Mouse (Mus musculus): ENCODE measurements around the gene Zfp598. TPM values are rescaled to one million over a fixed set of nuclear protein-coding genes. Genes with fewer than 3 reads are reported as not detected.
"Not testable (repeated sequence)": the region's sequence is repeated elsewhere in the genome, so short reads cannot be mapped to it uniquely, and the experiment has no call there.

The Zfp598 gene
- polyA plus RNA-seq, 1 experiment from 2014 or later, result 13.5 TPM

- peak; percentile 49 for TF ChIP-seq CTCF (IDR thresholded peaks at IDR 0.05; ENCODE audit: low read depth)
- not testable (repeated sequence) for H3K27ac ChIP-seq (ENCODE audit: low read depth, low read length); H3K9me3 ChIP-seq (ENCODE audit: control insufficient read depth); H3K4me1 ChIP-seq (replicated peaks; ENCODE audit: control insufficient read depth, insufficient read depth, low read length); H3K27me3 ChIP-seq (replicated peaks; ENCODE audit: control insufficient read depth, insufficient read depth, low read length); ATAC-seq
- Histone ChIP-seq H3K4me3 (ENCODE audit: low read depth, low read length) (peak overlapping the region; percentile 82), H3K36me3 (ENCODE audit: control insufficient read depth, insufficient read depth) (peaks cover 15% of the 10 kb centered on the region), H3K9ac (ENCODE audit: low read depth, low read length) (peak overlapping the region; percentile 85), H3K4me2 (replicated peaks; ENCODE audit: low read depth) (peak overlapping the region; percentile 67)
- 49% methylated on average over 5 of the region's 5 CpGs for WGBS
Measured at GRCm38 (mm10) chr17:24718938-24719337, 49.5 kb downstream of the Zfp598 start.

DNA sequence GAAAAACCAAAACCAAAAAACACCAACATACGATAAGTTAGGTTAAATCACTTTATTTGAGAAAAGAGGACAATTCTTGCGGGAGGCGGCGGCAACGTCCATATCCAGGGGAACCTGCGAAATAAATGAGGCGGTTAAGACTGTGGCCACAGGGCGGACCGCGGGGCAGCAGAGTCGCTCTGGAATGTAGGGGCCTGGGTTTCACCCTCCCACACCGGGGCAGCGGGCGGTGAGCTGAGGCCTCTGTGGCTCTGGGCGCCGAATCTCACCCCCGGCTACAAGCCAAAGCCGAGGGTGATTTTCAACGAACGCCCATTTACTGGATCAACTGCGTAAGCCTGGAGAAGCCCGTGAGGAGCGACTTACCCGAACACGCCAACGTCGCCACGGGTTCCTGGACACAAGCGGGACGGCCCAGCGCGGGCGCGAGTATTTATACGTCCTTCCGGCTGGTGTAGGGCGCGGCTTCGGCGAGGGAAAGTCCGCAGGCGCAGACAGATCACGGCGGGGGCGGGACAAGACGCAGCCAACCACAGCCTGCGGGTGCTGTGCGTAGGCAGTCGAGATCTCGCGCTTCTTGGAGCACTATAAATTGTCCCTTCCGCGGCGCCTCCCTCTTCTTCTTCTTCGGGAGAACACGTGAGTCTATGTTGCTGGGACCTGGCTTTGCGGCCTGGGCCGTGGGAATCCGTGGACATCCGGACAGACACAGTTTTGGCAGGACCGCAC is 50.2 kb downstream of the Zfp598 start:
- Histone ChIP-seq H3K4me3 (ENCODE audit: low read depth, low read length) (peak overlapping the region; percentile 82), H3K9me3 (ENCODE audit: control insufficient read depth) (no peaks in the 10 kb centered on the region), H3K4me1 (replicated peaks; ENCODE audit: control insufficient read depth, insufficient read depth, low read length) (0 out of 2 replicates have a peak, but pooled peaks cover 3% of the 10 kb centered on the region), H3K4me2 (replicated peaks; ENCODE audit: low read depth) (peak overlapping the region; percentile 67), H3K27me3 (replicated peaks; ENCODE audit: control insufficient read depth, insufficient read depth, low read length) (no peaks in the 10 kb centered on the region), H3K9ac (ENCODE audit: low read depth, low read length) (peak overlapping the region; percentile 85), H3K36me3 (ENCODE audit: control insufficient read depth, insufficient read depth) (peaks cover 15% of the 10 kb centered on the region), H3K27ac (ENCODE audit: low read depth, low read length) (peak overlapping the region; percentile 81)
- TF ChIP-seq CTCF (IDR thresholded peaks at IDR 0.05; ENCODE audit: low read depth), result peak; percentile 8; the same call in 1 of the 2 replicates
- WGBS, result under 1% methylated on average over 61 of the region's 61 CpGs
- ATAC-seq, result peak; percentile 96

- H3K4me1 ChIP-seq (replicated peaks; ENCODE audit: control insufficient read depth, insufficient read depth, low read length); ATAC-seq; H3K9me3 ChIP-seq (ENCODE audit: control insufficient read depth); H3K27me3 ChIP-seq (replicated peaks; ENCODE audit: control insufficient read depth, insufficient read depth, low read length): not testable (repeated sequence)
- peak overlapping the region; percentile 85 for H3K9ac ChIP-seq (ENCODE audit: low read depth, low read length)
- peak overlapping the region; percentile 81 for H3K27ac ChIP-seq (ENCODE audit: low read depth, low read length)
- peaks cover 15% of the 10 kb centered on the region for H3K36me3 ChIP-seq (ENCODE audit: control insufficient read depth, insufficient read depth)
- H3K4me2 ChIP-seq (replicated peaks; ENCODE audit: low read depth), result peak overlapping the region; percentile 67
- H3K4me3 ChIP-seq (ENCODE audit: low read depth, low read length), result peak overlapping the region; percentile 82
- WGBS, result under 1% methylated on average over 11 of the region's 11 CpGs
Measured at GRCm38 (mm10) chr17:24720616-24721015, 51.1 kb downstream of the Zfp598 start.

GRCm38 (mm10) chr17:24721383-24721955 is 52.0 kb downstream of the Zfp598 start:
- H3K4me3 ChIP-seq (ENCODE audit: low read depth, low read length), result peak overlapping the region; percentile 82
- WGBS, result 32% methylated on average over 7 of the region's 7 CpGs
- H3K4me1 ChIP-seq (replicated peaks; ENCODE audit: control insufficient read depth, insufficient read depth, low read length); H3K27ac ChIP-seq (ENCODE audit: low read depth, low read length); H3K9me3 ChIP-seq (ENCODE audit: control insufficient read depth); ATAC-seq; H3K27me3 ChIP-seq (replicated peaks; ENCODE audit: control insufficient read depth, insufficient read depth, low read length): not testable (repeated sequence)
- peak overlapping the region; percentile 40 for H3K9ac ChIP-seq (ENCODE audit: low read depth, low read length)
- peaks cover 11% of the 10 kb centered on the region for H3K36me3 ChIP-seq (ENCODE audit: control insufficient read depth, insufficient read depth)
- H3K4me2 ChIP-seq (replicated peaks; ENCODE audit: low read depth), result peak overlapping the region; percentile 67

- peak overlapping the region; percentile 28; the same call in 1 of the 2 replicates for H3K27ac ChIP-seq (ENCODE audit: low read depth, low read length)
- 20% methylated on average over 13 of the region's 13 CpGs for WGBS
- ATAC-seq, result no peak
Measured at GRCm38 (mm10) chr17:24722220-24722924, 52.9 kb downstream of the Zfp598 start.

More at GRCm38 (mm10) chr17:24722220-24722924, 52.9 kb downstream of the Zfp598 start:
- Histone ChIP-seq H3K4me1 (replicated peaks; ENCODE audit: control insufficient read depth, insufficient read depth, low read length) (0 out of 2 replicates have a peak, but pooled peaks cover 3% of the 10 kb centered on the region), H3K9me3 (ENCODE audit: control insufficient read depth) (no peaks in the 10 kb centered on the region), H3K9ac (ENCODE audit: low read depth, low read length) (peak overlapping the region; percentile 5; the same call in 1 of the 2 replicates), H3K27me3 (replicated peaks; ENCODE audit: control insufficient read depth, insufficient read depth, low read length) (no peaks in the 10 kb centered on the region; the same call in 1 of the 2 replicates), H3K36me3 (ENCODE audit: control insufficient read depth, insufficient read depth) (peaks cover 11% of the 10 kb centered on the region), H3K4me3 (ENCODE audit: low read depth, low read length) (0 out of 2 replicates have a peak overlapping the region, but pooled peaks have one; percentile 7), H3K4me2 (replicated peaks; ENCODE audit: low read depth) (peak overlapping the region; percentile 82)
- TF ChIP-seq CTCF (IDR thresholded peaks at IDR 0.05; ENCODE audit: low read depth), result no peak

Data from intestine, postnatal 0 days (tissue).